Mouse (Mus musculus): ENCODE data around the gene Ece1. TPM values are rescaled to one million over a fixed set of nuclear protein-coding genes. Genes with fewer than 3 reads are reported as not detected.

The Ece1 gene
- total RNA-seq, 2 experiments from 2014 or later = 51.8 to 53.6 TPM

Other genes starting within 250 kb of the Ece1 start
- gene Rap1gap, start 197.5 kb upstream of the Ece1 start, total RNA-seq (2021) = 1 to 10 TPM; 5.3 to 5.6 TPM
- 10 to 100 TPM in 1 of 2 experiments, 1 to 10 TPM in 1; 2.7 to 20.8 TPM for gene Alpl, start 65.9 kb upstream of the Ece1 start, total RNA-seq (2021)
- gene Eif4g3, start 130.8 kb downstream of the Ece1 start, total RNA-seq (2021) = 100 to 1,000 TPM; 100 to 108 TPM